Mouse (Mus musculus) forebrain, embryonic 11.5 days (tissue): ENCODE measurements around the gene Tnrc6b. TPM values are rescaled to one million over a fixed set of nuclear protein-coding genes. Genes with fewer than 3 reads are reported as not detected.
"Not testable (repeated sequence)": the region's sequence is repeated elsewhere in the genome, so short reads cannot be mapped to it uniquely, and the experiment has no call there.

Experiments
- ATAC-seq: fragments of 200-750 bp; cut with Nextera tagmentation; replicated peaks from 2 replicates; pipeline ENCODE4 v1.8.0; 2017; ENCODE audit warnings: moderate TSS enrichment; ENCODE audit not compliant: low FRiP score
- DNase-seq: peaks from one replicate; pipeline ENCODE4 v3.0.0-alpha.2; 2017; ENCODE audit warnings: low spot score
- H3K27ac ChIP-seq: fragments of 300-500 bp; sonication (generic); 2 replicates; pipeline ENCODE4 v1.5.1; 2014; ENCODE audit warnings: low read depth, low read length
- H3K27me3 ChIP-seq: fragments of 300-500 bp; sonication (generic); 2 replicates; pipeline ENCODE4 v1.6.1; 2014; ENCODE audit warnings: mild to moderate bottlenecking, low read length, mixed read lengths; ENCODE audit not compliant: control insufficient read depth, insufficient read depth
- H3K36me3 ChIP-seq: fragments of 300-500 bp; sonication (generic); 2 replicates; pipeline ENCODE4 v1.6.1; 2014; ENCODE audit warnings: mild to moderate bottlenecking, low read length, moderate library complexity, mixed read lengths; ENCODE audit not compliant: control insufficient read depth, insufficient read depth
- H3K4me1 ChIP-seq: fragments of 300-500 bp; sonication (generic); replicated peaks from 2 replicates; pipeline ENCODE4 v1.6.1; 2014; ENCODE audit warnings: low read length, mixed read lengths; ENCODE audit not compliant: control insufficient read depth, insufficient read depth
- H3K4me2 ChIP-seq: fragments of 300-500 bp; sonication (generic); 2 replicates; pipeline ENCODE4 v1.6.1; 2014; ENCODE audit warnings: low read depth, mild to moderate bottlenecking, low read length, moderate library complexity, mixed read lengths; ENCODE audit not compliant: severe bottlenecking
- H3K4me3 ChIP-seq: fragments of 300-500 bp; sonication (generic); 2 replicates; pipeline ENCODE4 v1.5.1; 2014; ENCODE audit warnings: low read depth, low read length
- H3K9ac ChIP-seq: fragments of 300-500 bp; sonication (generic); 2 replicates; pipeline ENCODE4 v1.6.1; 2014; ENCODE audit warnings: low read length
- H3K9me3 ChIP-seq: fragments of 300-500 bp; sonication (generic); 2 replicates; pipeline ENCODE4 v1.6.1; 2016; ENCODE audit warnings: low read length, mixed read lengths; ENCODE audit not compliant: control insufficient read depth
- WGBS: fragments of 180-500 bp; shearing (Covaris S2); extraction: QIAGEN DNeasy Blood & Tissue Kit; methylation state at CpG from one replicate; pipeline ENCODE4 v1.1.7; 2014; 5-methylcytosine and 5-hydroxymethylcytosine counted together
- polyA plus RNA-seq: library from polyadenylated mRNA; unstranded; fragments of >200 nt; fragmentation: Nextera tagmentation; extraction: Ambion mirVana; gene quantifications from 2 replicates; pipeline ENCODE4 v1.2.1, GENCODE M21; 2014

The Tnrc6b gene
- polyA plus RNA-seq, 1 experiment from 2014 or later, result 23.3 TPM

DNA sequence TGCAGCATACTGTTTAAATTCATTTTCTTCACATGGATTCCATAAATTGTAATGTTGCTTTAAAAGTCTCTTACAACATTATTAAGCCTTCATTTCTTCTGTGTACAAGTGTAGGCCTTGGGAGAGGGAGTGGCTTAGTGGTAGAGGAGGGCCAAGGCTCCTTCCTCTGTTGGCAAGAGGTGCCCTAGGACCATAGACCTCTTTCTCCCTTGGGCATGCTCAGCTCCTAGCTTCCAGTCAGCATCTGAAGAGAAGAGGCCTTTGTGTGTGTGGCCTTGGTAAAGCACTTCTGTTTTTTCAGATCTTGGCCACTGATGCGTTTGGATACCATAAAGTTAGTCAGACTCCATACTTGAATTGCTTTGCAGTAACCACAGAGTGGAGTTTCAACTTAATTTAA lies 133.1 kb downstream of the Tnrc6b start:
- no peak overlapping the region for H3K4me3 ChIP-seq
- no peak overlapping the region for H3K9ac ChIP-seq
- H3K9me3 ChIP-seq, result no peaks in the 10 kb centered on the region
- DNase-seq (no peak), ATAC-seq (no peak)
- no peaks in the 10 kb centered on the region; the same call in 1 of the 2 replicates for H3K4me1 ChIP-seq
- 89% methylated on average over 1 of the region's 1 CpGs for WGBS
- H3K36me3 ChIP-seq, result no peaks in the 10 kb centered on the region
- H3K27me3 ChIP-seq, result no peaks in the 10 kb centered on the region
- H3K4me2 ChIP-seq, result no peak overlapping the region
- H3K27ac ChIP-seq, result no peak overlapping the region

DNA sequence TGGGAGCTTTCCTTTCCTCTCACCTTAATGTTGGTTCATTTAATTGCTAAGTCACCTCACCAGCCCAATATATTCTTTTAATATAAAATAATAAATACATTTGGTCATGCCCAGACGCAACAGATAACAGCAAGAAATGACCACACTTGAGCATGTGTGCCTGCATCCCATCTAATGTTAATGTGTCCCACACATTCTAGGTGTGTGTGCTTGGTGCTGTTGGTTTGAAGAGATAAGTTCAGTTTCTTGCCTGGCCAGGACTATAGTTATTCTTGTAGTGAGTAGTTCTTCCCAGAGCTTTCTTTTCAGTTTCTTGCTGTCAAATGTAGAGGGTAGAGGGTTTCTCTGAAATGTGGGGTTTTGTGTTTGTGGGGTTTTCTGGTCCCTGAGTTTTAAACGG lies 133.8 kb downstream of the Tnrc6b start:
- Histone ChIP-seq H3K9ac (no peak overlapping the region), H3K4me2 (no peak overlapping the region), H3K9me3 (no peaks in the 10 kb centered on the region), H3K4me3 (no peak overlapping the region), H3K27ac (no peak overlapping the region), H3K4me1 (no peaks in the 10 kb centered on the region; the same call in 1 of the 2 replicates), H3K36me3 (no peaks in the 10 kb centered on the region; the same call in 1 of the 2 replicates), H3K27me3 (no peaks in the 10 kb centered on the region)
- 90% methylated on average over 2 of the region's 2 CpGs for WGBS
- DNase-seq, result no peak
- ATAC-seq, result no peak

DNA sequence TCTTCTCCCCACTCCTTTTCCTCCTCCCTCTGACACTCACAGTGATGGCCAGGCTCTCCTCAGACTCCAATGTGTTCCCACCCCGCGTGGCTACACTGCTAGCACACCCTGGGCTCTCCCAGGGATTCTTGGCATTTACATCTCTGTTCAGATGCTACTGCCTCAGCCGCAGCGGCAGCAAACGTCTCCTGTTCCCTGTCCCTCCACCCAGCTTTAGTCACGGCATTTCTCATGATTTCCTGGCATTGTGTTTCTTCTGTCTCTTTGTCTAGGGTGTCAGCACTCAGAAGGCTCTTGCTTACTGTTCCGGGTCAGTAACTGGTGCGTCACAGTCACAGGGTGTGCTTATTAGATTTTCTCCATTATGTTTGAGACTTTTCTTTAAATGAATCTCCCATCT lies 138.9 kb downstream of the Tnrc6b start:
- DNase-seq (no peak), ATAC-seq (no peak)
- WGBS, result 62% methylated on average over 8 of the region's 8 CpGs
- no peak overlapping the region for H3K4me3 ChIP-seq
- H3K36me3 ChIP-seq, result no peaks in the 10 kb centered on the region; the same call in 1 of the 2 replicates
- H3K4me2 ChIP-seq, result no peak overlapping the region
- no peak overlapping the region for H3K9ac ChIP-seq
- no peaks in the 10 kb centered on the region for H3K4me1 ChIP-seq
- H3K27ac ChIP-seq, result no peak overlapping the region
- no peaks in the 10 kb centered on the region for H3K27me3 ChIP-seq
- H3K9me3 ChIP-seq, result no peaks in the 10 kb centered on the region

DNA sequence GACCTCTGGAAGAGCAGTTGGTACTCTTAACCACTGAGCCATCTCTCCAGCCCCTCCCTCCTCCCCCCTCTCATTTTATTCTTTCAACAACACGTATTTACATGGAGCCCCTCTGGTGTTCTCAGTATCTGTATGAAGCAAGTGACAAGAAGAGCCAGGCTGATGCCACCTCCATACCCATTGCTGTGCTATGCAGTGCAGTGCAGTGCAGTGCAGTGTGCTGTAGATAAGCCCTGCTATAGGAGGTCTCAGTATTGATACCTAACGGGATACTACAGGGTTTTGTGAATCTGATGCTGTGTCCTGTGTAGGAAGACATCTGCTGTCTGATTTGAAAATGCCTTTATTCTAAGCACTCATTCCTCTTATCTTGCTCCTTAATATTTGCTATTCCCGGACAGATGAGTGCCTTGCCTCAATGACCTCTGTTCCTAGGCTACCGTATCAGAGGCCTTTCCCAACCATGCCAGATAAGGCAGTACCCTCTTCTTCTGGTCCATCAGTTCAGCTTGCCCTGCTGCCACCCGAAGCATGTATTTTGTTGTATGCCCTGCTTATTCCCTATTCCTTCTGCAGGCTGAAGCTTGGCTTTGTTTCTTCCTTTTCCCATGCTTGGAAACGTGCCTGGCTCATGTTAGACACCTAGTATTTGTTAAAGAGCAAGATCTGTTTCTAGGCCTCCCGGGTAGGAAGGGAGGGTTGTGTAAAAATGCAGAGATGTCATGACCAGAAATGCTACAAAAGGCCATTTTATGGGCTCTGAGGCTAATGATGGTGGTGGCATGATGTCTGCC lies 139.8 kb downstream of the Tnrc6b start:
- Histone ChIP-seq H3K4me3 (no peak overlapping the region), H3K4me2 (no peak overlapping the region), H3K27ac (no peak overlapping the region), H3K9ac (no peak overlapping the region), H3K9me3 (no peaks in the 10 kb centered on the region), H3K36me3 (no peaks in the 10 kb centered on the region; the same call in 1 of the 2 replicates), H3K27me3 (no peaks in the 10 kb centered on the region), H3K4me1 (no peaks in the 10 kb centered on the region)
- no peak for DNase-seq
- ATAC-seq, result no peak
- 95% methylated on average over 7 of the region's 7 CpGs for WGBS

DNA sequence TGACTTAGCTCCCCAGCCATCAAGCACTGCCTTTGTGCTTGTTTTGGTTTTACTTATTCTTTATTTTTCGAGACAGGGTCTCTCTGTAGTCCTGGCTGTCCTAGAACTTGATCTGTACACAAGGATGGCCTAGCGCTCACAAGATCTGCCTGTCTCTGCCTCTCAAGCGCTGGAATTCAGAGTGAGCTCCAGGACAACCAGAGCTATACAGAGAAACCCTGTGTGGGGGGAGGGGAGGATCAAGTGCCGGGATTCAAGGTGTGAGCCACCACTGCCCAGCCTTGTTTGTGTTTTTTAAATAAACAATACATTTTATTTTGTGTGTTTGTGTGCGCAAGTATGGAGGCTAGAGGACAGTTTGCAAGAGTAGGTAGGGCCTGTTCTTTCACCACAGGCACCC lies 141.0 kb downstream of the Tnrc6b start:
- 96% methylated on average over 5 of the region's 5 CpGs for WGBS
- no peak for DNase-seq
- no peaks in the 10 kb centered on the region; the same call in 1 of the 2 replicates for H3K36me3 ChIP-seq

DNA sequence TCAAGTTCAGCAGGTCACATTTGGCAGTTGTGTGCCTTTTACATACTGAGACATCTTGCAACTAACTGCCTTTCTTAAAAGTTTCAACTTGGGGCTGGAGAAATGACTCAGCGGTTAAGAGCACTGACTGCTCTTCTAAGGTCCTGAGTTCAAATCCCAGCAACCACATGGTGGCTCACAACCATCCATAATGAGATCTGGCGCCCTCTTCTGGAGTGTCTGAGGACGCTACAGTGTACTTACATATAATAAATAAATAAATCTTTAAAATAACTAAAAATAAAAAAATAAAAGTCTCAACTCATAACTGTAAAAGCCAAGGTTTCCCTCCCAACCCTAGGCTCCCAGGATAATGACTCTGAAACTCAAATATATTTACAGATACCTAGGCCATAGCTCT lies 141.4 kb downstream of the Tnrc6b start:
- ATAC-seq, H3K4me3 ChIP-seq, H3K9me3 ChIP-seq, DNase-seq, H3K4me2 ChIP-seq, H3K27ac ChIP-seq, H3K36me3 ChIP-seq, H3K9ac ChIP-seq, H3K27me3 ChIP-seq, H3K4me1 ChIP-seq: not testable (repeated sequence)
- WGBS, result 86% methylated on average over 3 of the region's 3 CpGs

More for the DNA sequence above, 141.0 kb downstream of the Tnrc6b start:
- no peak overlapping the region for H3K4me2 ChIP-seq
- no peaks in the 10 kb centered on the region for H3K4me1 ChIP-seq
- H3K4me3 ChIP-seq, result no peak overlapping the region
- H3K9me3 ChIP-seq, result no peaks in the 10 kb centered on the region
- ATAC-seq, result no peak
- no peaks in the 10 kb centered on the region for H3K27me3 ChIP-seq
- H3K9ac ChIP-seq, result no peak overlapping the region
- H3K27ac ChIP-seq, result no peak overlapping the region

DNA sequence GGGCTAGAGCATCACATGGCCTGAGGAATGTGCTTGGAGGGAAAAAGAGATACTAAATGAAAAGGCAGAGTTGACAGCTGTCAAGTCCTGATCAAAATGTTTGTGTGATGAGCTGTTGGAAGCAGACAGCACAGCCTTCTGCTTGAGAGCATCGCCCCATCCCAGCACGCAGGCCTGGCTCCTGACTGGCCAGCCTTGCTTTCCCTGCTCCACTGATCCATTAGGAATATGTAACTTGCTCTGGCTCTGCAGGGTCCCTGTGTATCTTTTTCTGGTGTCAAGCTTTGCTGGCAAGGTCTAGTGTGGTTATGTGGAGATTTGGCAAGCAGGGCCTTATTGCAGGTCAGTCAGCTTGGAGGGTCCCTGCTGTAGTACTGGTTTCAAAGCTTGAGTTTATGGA lies 148.3 kb downstream of the Tnrc6b start:
- 91% methylated on average over 2 of the region's 2 CpGs for WGBS
- no peak for ATAC-seq

DNA sequence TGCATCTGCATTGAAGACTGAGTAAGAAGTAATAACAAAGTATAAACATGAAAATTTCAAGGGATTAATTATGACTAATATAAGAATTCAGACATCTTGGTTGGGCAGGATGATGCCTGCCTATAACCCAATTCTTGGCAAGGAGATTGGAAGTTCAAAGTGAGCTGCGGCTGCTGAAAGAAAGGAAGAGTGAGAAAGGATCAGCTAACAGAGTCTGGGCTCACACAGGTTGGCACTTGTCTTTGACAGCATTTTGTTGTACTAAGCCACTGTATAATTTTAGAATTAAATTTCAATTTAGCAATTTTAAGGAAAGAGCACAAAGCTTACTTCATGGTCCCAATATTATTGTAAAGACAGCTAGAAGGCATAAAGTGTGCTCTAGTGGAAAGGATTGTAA lies 150.2 kb downstream of the Tnrc6b start:
- no peak for DNase-seq
- H3K27me3 ChIP-seq, result no peaks in the 10 kb centered on the region
- no peak overlapping the region for H3K4me3 ChIP-seq
- no peaks in the 10 kb centered on the region for H3K4me1 ChIP-seq
- H3K4me2 ChIP-seq, result no peak overlapping the region
- H3K9me3 ChIP-seq, result no peaks in the 10 kb centered on the region
- WGBS, result 95% methylated on average over 1 of the region's 1 CpGs
- no peak overlapping the region for H3K9ac ChIP-seq
- no peak overlapping the region for H3K27ac ChIP-seq
- no peak for ATAC-seq
- no peaks in the 10 kb centered on the region; the same call in 1 of the 2 replicates for H3K36me3 ChIP-seq

More for the DNA sequence above, 148.3 kb downstream of the Tnrc6b start:
- H3K9me3 ChIP-seq, result no peaks in the 10 kb centered on the region
- no peaks in the 10 kb centered on the region; the same call in 1 of the 2 replicates for H3K36me3 ChIP-seq
- no peak overlapping the region for H3K4me3 ChIP-seq
- H3K9ac ChIP-seq, result no peak overlapping the region
- H3K4me1 ChIP-seq, result no peaks in the 10 kb centered on the region
- H3K27me3 ChIP-seq, result no peaks in the 10 kb centered on the region
- DNase-seq, result no peak
- no peak overlapping the region for H3K4me2 ChIP-seq
- no peak overlapping the region for H3K27ac ChIP-seq

DNA sequence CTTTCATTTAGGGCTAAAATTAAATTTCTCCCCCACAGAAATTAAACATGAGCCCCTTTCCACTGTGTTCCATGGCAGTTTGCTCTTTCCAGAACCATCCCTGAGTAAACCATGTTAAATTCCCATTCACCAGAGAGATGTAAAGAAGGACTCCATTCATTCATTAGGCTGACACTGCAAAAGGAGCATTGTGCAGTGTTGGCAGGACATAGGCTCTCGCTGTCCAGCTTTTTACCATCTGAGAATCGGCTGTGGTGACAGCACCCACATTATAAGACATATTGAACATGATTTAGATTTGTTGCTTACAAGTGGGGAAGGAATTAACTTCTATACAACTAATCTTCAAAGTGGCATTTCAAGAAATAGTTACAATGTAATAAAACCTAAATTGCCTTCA lies 150.9 kb downstream of the Tnrc6b start:
- Histone ChIP-seq H3K4me3 (no peak overlapping the region), H3K27me3 (no peaks in the 10 kb centered on the region), H3K27ac (no peak overlapping the region), H3K4me1 (no peaks in the 10 kb centered on the region), H3K9me3 (no peaks in the 10 kb centered on the region), H3K36me3 (no peaks in the 10 kb centered on the region; the same call in 1 of the 2 replicates), H3K9ac (no peak overlapping the region), H3K4me2 (no peak overlapping the region)
- ATAC-seq (no peak), DNase-seq (no peak)
- 46% methylated on average over 2 of the region's 2 CpGs for WGBS
